Mouse (Mus musculus) ES-CJ7 (cell line): ENCODE measurements at regions not wholly inside any gene's neighbourhood (a gene's known extent, or its start where the extent isn't known, plus 50 kb on each side); places are given as distances from the start of the nearest gene placed in this dataset.
A peak's percentile ranks its signal among the peaks of the same experiment; 100 is the strongest.

Experiments used
- DNase-seq: peaks from one replicate; pipeline ENCODE4 v3.0.0; 2011; ENCODE audit warnings: low read depth, low spot score

DNA sequence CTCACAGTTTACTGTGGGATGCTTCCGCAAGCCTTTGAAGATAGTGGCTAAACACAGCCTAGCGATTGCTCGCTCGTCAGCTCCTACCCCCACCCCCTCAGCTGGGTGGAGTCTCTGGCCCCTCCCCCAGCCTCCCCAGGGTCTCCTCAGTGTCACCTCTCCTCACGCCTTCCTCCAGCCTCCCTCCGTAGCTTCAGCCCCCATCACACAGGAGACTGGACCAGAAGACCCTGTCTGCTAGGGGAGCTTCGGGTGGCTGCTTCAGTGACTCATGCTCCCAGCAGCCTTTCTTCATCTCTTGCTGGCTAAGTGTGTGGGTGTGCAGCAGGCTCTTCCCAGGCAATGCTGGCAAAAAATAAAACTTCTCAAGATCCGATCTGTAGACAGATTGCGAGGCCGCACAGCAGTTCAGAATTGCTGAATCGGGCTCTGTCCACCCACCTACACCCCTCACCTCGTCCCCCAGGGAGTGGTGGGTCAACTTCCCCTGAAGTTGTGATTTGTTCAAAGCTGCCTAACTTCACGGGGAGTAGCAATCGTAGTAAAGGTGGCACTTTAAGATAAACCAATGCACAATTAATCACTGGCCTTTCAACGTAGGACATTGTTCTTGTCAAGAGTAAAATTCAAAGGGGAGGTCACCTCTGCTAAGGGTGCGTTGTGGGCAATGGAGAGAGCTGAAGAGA is 61.2 kb upstream of the Ankrd28 start:
- DNase-seq: peak; percentile 72

DNA sequence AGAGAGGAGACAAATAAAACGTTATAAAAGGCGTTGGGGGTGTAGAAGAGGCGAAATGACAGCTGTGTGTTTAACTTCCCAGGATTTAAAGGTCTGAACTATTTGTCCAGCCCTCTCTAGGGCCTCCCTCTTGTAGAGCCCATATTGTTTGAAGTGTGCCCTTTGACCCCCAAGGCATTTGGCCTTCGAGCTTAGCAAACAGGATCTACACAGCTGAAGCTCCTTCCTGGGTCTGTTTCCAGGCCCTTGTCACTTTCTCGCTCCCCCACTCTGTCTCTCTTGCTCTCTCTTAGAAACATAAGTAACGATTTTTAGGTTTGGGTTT is 61.7 kb upstream of the Ankrd28 start:
- no peak for DNase-seq

DNA sequence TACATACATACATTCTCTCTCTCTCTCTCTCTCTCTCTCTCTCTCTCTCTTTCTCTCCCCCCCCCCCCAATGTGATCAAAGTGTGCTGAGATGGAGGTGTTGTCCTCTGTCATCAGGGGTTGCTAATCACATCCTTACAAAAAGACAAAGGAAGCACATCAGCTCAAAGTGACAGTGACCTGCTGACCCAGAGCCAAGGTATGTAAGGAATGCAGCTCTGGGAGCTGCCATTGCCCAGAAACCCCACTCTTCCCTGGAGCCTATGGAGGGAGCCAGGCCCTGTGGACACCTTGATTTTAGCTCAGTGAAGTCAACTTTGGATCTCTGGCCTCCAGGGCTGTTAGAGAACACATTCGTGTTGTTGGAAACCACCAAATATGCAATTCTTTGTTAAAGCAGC is 66.0 kb upstream of the Ankrd28 start:
- DNase-seq: peak; percentile 66

DNA sequence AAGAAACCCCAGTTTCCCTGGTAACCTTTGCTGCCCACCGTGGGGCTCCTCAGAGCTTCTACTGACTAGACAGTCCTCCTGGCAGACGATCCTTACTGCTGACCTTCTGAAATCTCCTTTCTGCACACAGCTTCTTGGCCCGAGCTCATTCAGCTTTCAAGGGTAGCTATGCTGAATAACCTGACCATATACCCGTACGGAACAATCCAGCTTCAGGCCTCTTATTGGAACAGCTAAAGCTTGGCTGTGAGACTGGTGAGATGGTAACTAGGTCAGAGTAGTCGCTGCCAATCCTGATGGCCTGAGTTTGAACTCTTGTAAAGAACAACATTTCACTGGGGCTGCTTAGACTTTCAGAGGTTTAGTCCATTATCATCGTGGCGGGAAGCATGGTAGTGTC is 69.1 kb upstream of the Ankrd28 start:
- DNase-seq: no peak

GRCm38 (mm10) chr14:31899906-31900305 is 69.5 kb upstream of the Ankrd28 start:
- DNase-seq: peak; percentile 96

DNA sequence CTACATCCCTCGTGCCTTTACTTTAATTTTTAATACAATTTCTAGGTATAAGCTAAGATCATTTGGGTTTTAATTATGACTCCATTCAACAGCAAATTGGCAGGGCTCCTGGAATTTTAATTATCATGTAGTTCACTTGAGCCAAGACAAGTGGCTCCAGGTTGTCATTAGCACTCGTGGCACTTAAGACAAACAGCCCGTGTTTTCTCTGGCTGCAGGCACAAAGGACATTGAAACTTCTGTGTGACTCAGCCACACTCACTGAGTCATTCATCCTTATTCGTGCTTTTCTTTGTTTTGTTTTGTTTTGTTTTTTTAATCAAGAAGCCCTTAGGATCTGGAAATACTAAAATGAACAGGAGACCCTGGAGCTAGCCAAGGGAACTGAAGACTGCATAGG is 71.5 kb upstream of the Ankrd28 start:
- DNase-seq: no peak

DNA sequence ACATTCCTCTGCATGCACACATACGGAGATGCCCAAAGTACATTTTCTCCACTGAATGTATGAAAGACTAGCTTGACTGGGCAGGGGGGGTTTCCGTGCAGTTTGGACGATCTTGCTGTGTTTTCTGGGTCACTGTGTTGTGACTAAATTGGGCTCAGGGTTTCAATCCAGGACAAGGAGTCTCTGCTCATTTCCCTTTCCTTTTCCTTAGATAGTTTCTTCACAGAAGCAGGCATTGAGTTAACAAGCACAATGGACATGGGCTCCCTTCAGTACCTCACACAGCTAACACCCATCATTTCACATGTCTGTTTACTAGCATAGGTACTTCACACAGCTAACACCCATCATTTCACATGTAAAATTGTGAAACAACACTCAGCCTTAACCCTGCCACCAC is 73.2 kb upstream of the Ankrd28 start:
- no peak for DNase-seq

DNA sequence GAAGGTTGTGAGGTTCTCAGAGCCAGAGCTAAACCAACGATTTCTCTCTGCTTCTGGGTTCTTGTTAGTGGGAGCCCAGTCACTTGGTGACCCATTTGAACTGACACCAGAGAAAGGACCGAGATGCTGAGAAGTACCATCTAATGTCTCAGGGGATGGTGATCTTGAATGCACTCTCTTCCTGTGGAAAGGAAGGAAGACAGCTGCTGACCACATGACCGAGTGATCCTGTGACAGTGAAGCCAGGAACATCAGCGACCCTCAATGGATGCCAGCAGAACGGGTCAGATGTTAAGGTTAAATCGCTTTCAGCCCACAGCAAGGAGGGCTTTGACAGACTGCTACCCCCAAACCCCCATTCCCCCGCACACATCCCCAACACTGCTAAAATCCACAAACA is 78.1 kb upstream of the Ankrd28 start:
- no peak for DNase-seq

DNA sequence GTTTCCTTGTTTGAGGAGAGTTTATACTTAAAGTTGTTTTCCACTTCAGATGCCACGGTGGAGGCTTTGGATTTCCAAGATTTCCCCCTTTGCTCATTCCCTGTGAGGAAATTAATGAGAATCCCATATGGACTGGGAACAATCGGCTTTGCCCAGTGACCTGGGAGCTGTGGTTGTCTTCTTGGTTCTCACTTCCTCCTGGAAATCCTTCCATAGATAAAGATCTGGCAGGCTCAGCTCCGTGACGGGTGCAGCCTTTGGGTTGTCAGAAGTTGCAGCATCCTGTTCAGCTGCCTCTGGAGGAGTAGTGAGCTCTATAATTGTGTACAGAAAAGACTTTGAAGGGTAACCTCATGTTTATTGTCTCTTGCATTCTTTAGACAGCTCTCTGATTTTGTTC is 78.8 kb upstream of the Ankrd28 start:
- DNase-seq: no peak

DNA sequence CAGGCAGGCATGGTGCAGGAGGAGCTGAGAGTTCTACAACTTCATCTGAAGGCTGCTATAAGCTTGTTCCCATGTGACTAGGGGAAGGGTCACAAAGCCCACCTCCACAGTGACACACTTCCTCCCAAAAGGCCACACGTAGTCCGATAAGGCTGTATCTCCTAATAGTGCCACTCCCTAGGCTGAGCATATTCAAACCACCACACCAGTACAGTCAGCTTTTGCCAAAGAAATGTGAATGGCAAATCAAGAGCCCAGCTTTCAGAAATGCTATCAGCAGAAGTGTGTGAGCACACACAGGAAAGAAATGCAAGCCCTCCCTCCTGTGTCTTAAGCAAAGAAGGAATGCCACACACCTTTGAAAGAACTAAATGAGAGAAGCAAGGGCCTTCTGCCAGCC is 80.4 kb upstream of the Ankrd28 start:
- no peak for DNase-seq

DNA sequence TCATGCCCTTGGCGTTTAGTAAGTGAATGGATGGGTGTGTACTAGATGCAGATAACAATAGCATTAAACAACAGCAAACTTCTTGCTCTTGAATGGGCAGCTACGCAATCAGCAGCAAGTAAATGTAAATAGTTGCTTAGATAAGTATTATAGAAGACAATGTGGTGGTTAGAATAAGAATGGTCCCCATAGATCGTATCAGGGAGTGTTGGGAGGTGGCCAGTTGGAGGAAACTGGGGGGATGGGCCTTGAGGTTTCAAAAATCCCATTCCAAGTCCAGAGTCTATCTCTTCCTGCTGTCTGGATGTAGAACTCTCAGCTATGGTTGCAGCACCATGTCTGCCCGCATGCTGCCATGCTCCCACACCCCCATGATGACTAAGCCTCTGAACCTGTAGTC is 88.0 kb upstream of the Ankrd28 start:
- DNase-seq: peak; percentile 93

DNA sequence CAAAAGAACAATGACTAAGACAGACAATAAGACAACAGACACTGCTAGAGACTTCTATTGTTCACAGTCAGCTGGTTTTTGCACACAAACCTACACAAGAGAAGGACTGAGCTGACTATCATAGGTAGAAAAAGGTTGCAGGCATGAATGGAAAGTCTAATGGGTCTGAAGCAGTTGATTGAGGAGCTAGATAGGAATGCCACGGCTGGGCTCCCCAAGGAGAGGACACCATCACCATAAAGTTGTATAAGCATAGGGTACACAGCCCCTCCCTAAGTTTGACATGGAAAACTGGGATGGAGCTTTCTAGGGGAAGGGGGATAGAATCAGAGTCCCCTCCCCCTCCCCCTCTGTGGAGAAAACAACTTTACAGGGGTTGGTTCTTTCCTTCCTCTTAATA is 88.5 kb upstream of the Ankrd28 start:
- peak; percentile 72 for DNase-seq

GRCm38 (mm10) chr14:31929161-31929707 is 98.8 kb upstream of the Ankrd28 start:
- peak; percentile 79 for DNase-seq

DNA sequence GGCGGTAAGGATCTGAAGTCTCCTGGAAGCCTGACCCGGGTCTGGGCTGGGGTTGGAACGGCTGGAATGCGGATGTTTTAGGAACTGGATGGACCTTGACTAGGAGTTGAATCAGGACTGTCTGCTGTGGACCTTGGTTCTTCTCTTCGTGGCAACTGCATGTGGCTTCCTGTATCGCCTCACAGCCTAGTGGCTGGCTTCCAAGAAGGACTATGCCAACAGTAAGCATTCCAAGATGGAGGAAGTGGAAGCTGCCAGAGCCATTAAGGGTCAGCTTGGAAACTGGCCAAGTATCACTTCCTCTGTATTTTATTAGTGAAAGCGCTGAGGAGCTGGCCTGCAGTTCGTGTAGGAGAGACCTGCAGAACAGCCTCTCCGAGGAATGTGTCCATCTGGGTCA is 98.4 kb upstream of the Galnt15 start:
- peak; percentile 24 for DNase-seq

DNA sequence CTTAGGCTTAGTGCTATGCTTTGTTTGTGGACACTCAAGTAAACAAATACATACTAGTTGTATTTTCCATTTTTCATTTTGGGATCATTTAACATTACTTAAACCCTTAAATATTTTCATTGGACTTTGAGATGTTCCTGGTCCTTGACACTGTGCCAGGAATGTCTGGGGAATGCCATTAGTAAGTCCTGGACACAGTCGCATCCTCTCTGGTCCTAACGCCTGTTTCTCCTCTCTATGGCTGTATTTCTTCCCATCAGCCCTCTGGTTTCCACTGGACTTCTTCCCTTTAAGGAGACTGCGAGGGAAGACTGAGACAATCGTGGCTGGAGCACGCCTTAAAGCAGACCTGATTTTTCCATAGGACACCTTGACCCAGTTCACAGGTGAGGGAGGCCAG is 96.8 kb upstream of the Galnt15 start:
- DNase-seq: no peak

DNA sequence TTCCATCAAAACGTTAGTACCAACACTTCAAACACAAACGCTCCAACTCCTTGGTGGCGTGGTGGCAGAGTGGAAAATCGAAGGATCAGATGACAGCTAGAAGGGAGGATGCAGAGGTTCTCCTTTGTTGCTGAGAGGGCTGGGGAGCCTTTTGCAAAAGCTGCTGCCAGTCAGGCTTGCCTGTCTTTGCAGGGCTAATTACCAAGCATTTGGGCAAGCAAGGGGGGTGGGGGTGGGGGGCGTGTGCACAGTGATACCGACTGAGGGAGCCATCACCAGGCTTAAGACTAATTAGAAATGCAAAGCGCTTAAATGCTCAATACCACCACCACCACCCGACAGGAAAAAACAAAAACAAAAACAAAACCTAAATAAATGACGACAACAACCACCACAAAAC is 95.3 kb upstream of the Galnt15 start:
- no peak for DNase-seq

DNA sequence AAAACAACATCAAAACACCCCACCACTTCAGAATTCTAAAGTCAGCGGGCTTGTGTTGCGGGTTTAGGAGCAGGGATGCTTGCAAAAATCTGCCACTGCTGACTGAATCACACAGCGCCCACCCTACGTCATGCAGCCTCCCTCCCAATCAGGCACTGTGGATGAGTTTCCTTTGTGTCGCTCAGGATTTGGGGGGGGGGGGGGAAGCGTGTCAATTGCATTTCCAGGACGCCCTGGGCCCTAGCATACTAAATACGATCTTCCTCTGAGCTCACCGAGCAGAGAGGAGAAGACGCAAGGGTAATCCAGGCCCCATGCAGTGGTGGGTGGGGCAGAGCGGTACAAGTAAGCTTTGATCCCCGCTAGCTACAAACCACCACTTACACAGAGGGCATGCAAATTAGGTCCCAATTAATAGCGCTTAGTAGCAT is 94.9 kb upstream of the Galnt15 start:
- DNase-seq: peak; percentile 81

DNA sequence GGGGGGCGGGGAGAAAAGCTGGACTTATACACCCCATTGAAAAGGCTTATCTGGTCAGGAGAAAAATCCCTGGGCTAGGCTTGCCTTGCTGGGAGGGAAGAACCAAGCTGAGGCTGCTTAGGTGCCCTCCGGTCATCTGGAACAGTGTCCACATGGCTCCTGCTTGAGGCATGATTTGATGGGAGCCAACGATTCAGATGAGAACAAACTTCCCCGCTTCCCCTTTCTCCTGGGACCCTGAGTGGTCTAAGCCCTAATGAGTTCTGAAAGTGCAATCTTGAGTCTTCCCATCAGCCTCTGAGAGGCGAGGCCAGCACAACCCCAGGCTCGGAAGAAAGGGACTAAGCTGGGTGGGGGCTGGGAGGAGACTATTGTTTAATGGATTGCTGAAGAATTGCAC is 94.5 kb upstream of the Galnt15 start:
- DNase-seq: peak; percentile 59

DNA sequence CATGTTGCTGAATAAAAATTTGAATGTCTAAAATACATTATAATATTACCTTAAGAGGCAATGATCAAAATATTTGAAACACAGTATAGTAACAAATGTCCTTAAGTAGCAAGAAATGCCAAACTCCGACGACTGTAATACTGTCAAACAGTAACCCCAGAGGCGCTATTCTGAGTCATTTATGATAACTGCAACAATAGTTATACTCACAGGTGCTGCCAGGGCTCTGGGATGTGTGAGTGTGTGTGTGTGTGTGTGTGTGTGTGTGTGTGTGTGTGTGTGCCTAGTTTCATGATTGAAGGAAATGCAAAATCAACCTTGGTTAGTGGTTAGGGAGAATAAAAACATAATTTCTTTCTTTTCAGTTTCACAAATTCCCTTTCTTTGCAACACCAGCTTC is 94.0 kb upstream of the Galnt15 start:
- no peak for DNase-seq

DNA sequence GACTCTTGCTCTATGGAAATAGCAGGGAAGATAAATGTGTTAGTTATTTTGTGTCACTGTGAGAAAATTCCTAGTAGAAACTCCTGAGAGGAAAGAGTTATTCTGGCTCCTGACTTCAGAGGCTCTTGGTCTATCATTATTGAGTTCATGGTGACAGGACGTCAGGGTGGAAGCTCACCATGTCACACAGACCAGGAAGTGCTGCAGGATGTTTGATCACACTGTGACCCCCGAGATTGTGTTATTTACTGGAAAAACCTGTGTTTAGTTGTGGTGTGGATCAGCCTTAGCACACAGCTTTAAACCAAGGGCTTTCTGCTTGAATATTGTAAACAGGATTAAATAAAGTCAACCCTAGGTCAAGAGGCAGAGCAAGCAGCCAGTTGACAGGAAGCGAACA is 93.4 kb upstream of the Galnt15 start:
- no peak for DNase-seq

DNA sequence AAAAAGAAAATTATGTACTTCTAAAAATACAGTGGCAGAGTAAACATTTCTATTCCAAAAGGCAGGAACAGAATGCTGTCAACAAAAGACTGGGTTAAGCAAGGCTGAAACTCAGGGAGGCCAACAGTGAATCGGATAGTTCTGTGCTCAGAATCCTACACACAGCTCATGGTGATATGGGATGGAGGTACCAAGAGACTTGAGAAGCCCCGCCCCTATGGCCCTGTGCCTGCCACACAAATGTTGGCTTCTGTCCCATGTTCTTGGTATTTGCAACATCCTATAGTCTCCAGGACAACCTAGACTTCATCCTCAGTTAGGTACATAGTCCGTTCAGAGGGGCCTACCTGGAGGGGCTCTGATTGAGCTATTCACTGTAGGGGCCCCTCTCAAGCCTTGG is 92.2 kb upstream of the Galnt15 start:
- no peak for DNase-seq

DNA sequence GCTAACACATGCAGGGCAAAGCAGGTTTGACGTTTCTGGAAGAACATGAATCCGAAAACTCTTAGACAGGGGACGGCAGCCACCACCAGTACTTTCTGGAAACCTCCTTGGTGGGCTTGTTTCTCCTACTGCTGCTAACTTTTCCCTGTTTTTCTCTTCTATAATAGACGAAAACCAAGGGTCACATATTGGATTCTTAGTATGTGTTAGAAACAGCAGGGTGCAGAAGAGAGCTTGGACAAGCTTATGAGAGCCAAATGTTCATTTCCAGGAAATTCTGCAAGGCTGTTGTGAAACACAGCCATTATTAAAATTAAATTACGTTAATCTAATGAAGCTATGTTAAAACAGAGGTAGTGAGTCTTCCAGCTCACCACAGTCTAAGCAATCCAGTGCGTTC is 87.9 kb upstream of the Galnt15 start:
- DNase-seq: no peak

GRCm38 (mm10) chr14:31942266-31942960 is 86.4 kb upstream of the Galnt15 start:
- DNase-seq: peak; percentile 65
